Mouse (Mus musculus): Measurements from ENCODE around the gene Ufd1.
"Not testable (repeated sequence)": the region's sequence is repeated elsewhere in the genome, so short reads cannot be mapped to it uniquely, and the experiment has no call there.

DNA sequence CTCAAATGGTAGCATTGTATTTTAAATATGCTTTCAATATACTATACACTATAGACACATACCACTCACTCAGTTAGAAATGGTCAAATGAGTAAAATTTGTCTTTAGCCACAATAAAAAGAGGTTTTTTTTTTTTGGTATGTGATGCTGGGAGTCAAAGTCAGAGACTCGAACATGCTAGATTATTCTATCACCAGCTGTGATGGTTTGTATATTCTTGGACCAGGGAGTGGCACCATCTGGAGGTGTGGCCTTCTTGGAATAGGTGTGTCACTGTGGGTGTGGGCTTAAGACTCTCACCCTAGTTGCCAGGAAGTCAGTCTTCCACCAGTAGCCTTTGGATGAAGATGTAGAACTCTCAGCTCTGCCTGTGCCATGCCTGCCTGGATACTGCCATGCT, 58.9 kb downstream of the Ufd1 start:
- TF ChIP-seq CTCF, EP300 (IDR thresholded peaks at IDR 0.05; ENCODE audit: low read depth): not testable (repeated sequence)

All from liver, embryonic 14.5 days (tissue).